Mouse (Mus musculus): ENCODE results near the gene Avpr1a. TPM values are rescaled to one million over a fixed set of nuclear protein-coding genes. Genes with fewer than 3 reads are reported as not detected.

The Avpr1a gene
- polyA plus RNA-seq (2012; rRNA removed; ENCODE audit: low replicate concordance) = 2.3 and 3.5 TPM in 2 replicates

DNA sequence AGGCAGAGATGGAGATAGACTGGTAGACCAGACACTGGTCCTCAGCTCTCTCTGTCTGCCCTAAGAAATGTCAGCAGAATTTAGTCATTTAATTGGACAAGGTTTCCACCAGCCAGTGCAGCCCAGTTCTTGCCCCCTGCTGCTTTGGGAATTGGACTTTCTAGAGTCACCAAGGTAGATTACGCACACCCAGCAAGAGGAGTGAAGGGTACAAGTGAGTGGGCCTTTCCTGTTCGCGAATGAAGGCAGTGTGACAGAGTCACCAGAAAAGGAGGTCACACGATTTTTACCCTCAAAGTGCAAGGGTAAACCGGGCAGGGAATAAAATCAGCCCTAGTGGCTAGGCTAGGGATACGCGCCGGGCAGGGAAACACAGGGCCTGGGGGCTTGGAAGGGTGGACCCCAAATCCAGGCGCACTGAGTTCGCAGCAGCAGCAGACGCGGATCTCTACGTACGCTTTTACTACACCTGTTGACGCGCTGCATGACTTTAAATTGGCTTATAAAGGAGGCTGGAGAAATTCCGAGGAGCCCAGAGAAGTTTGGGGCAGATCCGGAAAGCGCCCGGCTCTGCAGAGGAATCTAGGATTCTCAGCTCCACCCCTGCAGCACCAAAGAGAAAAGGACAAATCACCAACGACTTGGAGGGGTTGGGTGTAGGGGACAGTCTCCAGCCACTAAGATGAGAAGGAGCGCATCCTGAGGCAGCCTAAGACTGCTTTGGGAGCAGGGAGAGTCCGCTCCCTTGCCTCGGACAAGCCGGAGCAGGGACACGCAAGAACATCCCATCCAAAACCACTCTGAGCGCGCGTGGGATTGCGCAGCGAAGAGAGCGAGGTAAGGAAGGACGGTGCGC lies at the start of gene Avpr1a:
Gene Avpr1a, plus strand, starts transcription at position 639 of the 856 bp plus-strand sequence.

Other genes with a start within 250 kb of the Avpr1a start
- 6.2 and 13.9 TPM in 2 replicates for gene Ppm1h, start 230.3 kb downstream of the Avpr1a start, polyA plus RNA-seq (2012; rRNA removed; ENCODE audit: low replicate concordance)

Data from mammary gland, adult 2 months (tissue).